Mouse (Mus musculus): Measurements from ENCODE around the gene Tmem217. TPM values are rescaled to one million over a fixed set of nuclear protein-coding genes. Genes with fewer than 3 reads are reported as not detected.

The Tmem217 gene
- polyA plus RNA-seq, 1 experiment from 2014 or later, result 1.1 TPM

Small RNA genes lying within 50 kb of the gene (microRNA-seq; reads per million reads assigned to microRNA genes)
- gene Mir7667, result not detected

Other genes starting within 250 kb of the Tmem217 start
- 0.75 and 0.82 TPM in 2 replicates for gene Pi16, start 234.7 kb downstream of the Tmem217 start, polyA plus RNA-seq (2016; fragmentation: Nextera tagmentation; extraction: Ambion mirVana)
- 277 and 318 TPM in 2 replicates for gene Mtch1, start 204.5 kb downstream of the Tmem217 start, polyA plus RNA-seq (2016; fragmentation: Nextera tagmentation; extraction: Ambion mirVana)
- 3.8 and 4.1 TPM in 2 replicates for gene Fgd2, start 191.5 kb downstream of the Tmem217 start, polyA plus RNA-seq (2016; fragmentation: Nextera tagmentation; extraction: Ambion mirVana)
- gene Pim1, start 61.6 kb downstream of the Tmem217 start, polyA plus RNA-seq (2016; fragmentation: Nextera tagmentation; extraction: Ambion mirVana), result 27.2 and 33.8 TPM in 2 replicates
- not detected in 2 replicates for gene Gm17657, start 2.7 kb downstream of the Tmem217 start, polyA plus RNA-seq (2016; fragmentation: Nextera tagmentation; extraction: Ambion mirVana)
- gene Tbc1d22b, start 2.6 kb downstream of the Tmem217 start, polyA plus RNA-seq (2016; fragmentation: Nextera tagmentation; extraction: Ambion mirVana), result 18.8 and 19.9 TPM in 2 replicates
- 113 and 116 TPM in 2 replicates for gene Rnf8, start 62.4 kb upstream of the Tmem217 start, polyA plus RNA-seq (2016; fragmentation: Nextera tagmentation; extraction: Ambion mirVana)
- 2.4 and 3.0 TPM in 2 replicates for gene Gm28043, start 62.5 kb upstream of the Tmem217 start, polyA plus RNA-seq (2016; fragmentation: Nextera tagmentation; extraction: Ambion mirVana)
- 126 and 137 TPM in 2 replicates for gene Cmtr1, start 108.2 kb upstream of the Tmem217 start, polyA plus RNA-seq (2016; fragmentation: Nextera tagmentation; extraction: Ambion mirVana)
- gene Ccdc167, start 164.7 kb upstream of the Tmem217 start, polyA plus RNA-seq (2016; fragmentation: Nextera tagmentation; extraction: Ambion mirVana), result 15.1 and 16.2 TPM in 2 replicates